Mouse (Mus musculus) v-Abl transformed pro-B cells (cell line): ENCODE results near the gene St14.

Experiments used
- in situ Hi-C, 2 experiments: fragments of 400-800 bp; cut with MboI; formaldehyde crosslinking; loops; one replicate each; pipeline ENCODE4 v1.15.1; 2025; ENCODE audit not compliant: unreplicated experiment in 2 of 2

St14 gene

GRCm38 (mm10) chr9:31127876-31128465 lies 3.7 kb downstream of the St14 start:
- in situ Hi-C loops = no loop called here

GRCm38 (mm10) chr9:31126079-31126478 lies 5.6 kb downstream of the St14 start:
- in situ Hi-C loops = no loop called here

GRCm38 (mm10) chr9:31122464-31123030 lies 9.1 kb downstream of the St14 start:
- in situ Hi-C loops = no loop called here

GRCm38 (mm10) chr9:31120533-31120915 lies 11.1 kb downstream of the St14 start:
- in situ Hi-C loops = no loop called here

GRCm38 (mm10) chr9:31119882-31120532 lies 11.6 kb downstream of the St14 start:
- in situ Hi-C loops = no loop called here

GRCm38 (mm10) chr9:31119405-31119804 lies 12.2 kb downstream of the St14 start:
- in situ Hi-C loops = no loop called here

- in situ Hi-C loops = no loop called here
Observed at GRCm38 (mm10) chr9:31118520-31119298, 12.9 kb downstream of the St14 start.

GRCm38 (mm10) chr9:31117488-31117887 lies 14.2 kb downstream of the St14 start:
- in situ Hi-C loops = no loop called here

GRCm38 (mm10) chr9:31117088-31117487 lies 14.6 kb downstream of the St14 start:
- in situ Hi-C loops = no loop called here

- in situ Hi-C loops = no loop called here
Observed at GRCm38 (mm10) chr9:31115586-31115985, 16.1 kb downstream of the St14 start.

- in situ Hi-C loops = no loop called here
Observed at GRCm38 (mm10) chr9:31108464-31108863, 23.2 kb downstream of the St14 start.

- in situ Hi-C loops = loop anchor here (25.0 kb wide), 1 partner anchor 1436 kb away; no protein-coding TSS in a partner anchor
Observed at GRCm38 (mm10) chr9:31098118-31098517, 33.5 kb downstream of the St14 start.

GRCm38 (mm10) chr9:31097088-31098082 lies 34.3 kb downstream of the St14 start:
- in situ Hi-C loops = loop anchor here (25.0 kb wide), 1 partner anchor 1435 kb away; no protein-coding TSS in a partner anchor

GRCm38 (mm10) chr9:31092833-31093195 lies 38.8 kb downstream of the St14 start:
- in situ Hi-C loops = loop anchor here (25.0 kb wide), 1 partner anchor 1431 kb away; no protein-coding TSS in a partner anchor

- in situ Hi-C loops = loop anchor here (25.0 kb wide), 1 partner anchor 1430 kb away; no protein-coding TSS in a partner anchor
Observed at GRCm38 (mm10) chr9:31092111-31092832, 39.4 kb downstream of the St14 start.

- in situ Hi-C loops = loop anchor here (25.0 kb wide), 1 partner anchor 1429 kb away; no protein-coding TSS in a partner anchor
Observed at GRCm38 (mm10) chr9:31091162-31091581, 40.5 kb downstream of the St14 start.

GRCm38 (mm10) chr9:31090081-31091023 lies 41.3 kb downstream of the St14 start:
- in situ Hi-C loops = loop anchor here (25.0 kb wide), 1 partner anchor 1428 kb away; no protein-coding TSS in a partner anchor

- in situ Hi-C loops = loop anchor here (5.0 to 25.0 kb wide), 4 partner anchors 137 to 1427 kb away; no protein-coding TSS in a partner anchor
Observed at GRCm38 (mm10) chr9:31089541-31089940, 42.1 kb downstream of the St14 start.
